8 mouse cellular contexts compared by ENCODE assay signal in the genomic region with DNA sequence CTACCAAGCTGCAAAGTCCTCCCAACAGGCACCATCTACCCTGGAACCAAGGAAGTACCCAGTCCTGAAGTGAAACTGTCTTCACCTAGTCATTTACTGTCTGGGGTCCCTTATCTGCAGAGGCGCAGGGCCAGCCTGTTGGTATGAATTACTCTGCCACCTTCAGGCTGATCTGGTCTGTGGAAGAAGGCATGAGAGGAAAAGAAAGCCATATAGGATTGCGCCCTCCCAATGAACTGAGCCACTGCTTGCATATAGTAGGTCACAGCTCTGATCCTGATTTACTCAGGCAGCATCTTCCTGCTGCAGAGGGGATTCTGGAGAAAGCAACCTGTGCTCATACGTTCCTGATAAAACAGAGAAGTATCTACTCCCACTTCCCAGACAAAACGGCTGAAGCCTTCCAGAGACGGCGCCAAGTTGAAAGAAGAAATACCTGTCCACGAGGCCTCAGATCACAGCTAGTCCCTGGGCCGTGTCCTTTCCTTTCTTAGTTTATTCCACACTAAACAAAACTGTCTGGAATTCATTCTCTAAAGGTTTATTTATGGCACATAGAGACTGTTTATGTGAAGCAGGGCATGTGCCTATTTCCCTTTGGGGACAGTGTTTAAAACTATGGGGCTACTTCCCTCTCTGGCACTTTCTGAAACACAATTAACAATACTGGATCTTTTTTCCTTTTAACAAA.
DNase-seq lines count a peak whose midpoint lies in the region; ATAC-seq lines count a peak whose summit lies in the region.

No protein-coding gene starts in this region.

- DNase-seq in kidney, adult 11 months: no peak
- DNase-seq in c-Kit-positive CD71-positive TER-119-negative erythroid progenitor cells, embryonic 14.5 days (ENCODE audit: low read depth): peak; percentile 54
- DNase-seq in lung, postnatal 14 days: peak; percentile 32
- DNase-seq in thymus, postnatal 25 days: peak; percentile 60
- DNase-seq in layer of hippocampus, postnatal 25 days (ENCODE audit: extremely low spot score in 1 of 2, low spot score in 1 of 2): no peak

- H3K9ac ChIP-seq in kidney, embryonic 14.5 days (ENCODE audit: low read depth, low read length): no peak overlapping the region
- no peak overlapping the region for H3K9ac ChIP-seq in hindbrain, embryonic 12.5 days

- WGBS in kidney, embryonic 14.5 days: 41% methylated on average over 8 of the region's 8 CpGs
- WGBS in hindbrain, embryonic 12.5 days: 64% methylated on average over 8 of the region's 8 CpGs

- ATAC-seq in kidney, embryonic 14.5 days (ENCODE audit: low FRiP score, low TSS enrichment): peak; percentile 86
- ATAC-seq in hindbrain, embryonic 12.5 days (ENCODE audit: low FRiP score): peak; percentile 52; the same call in 1 of the 2 replicates
- no peak for ATAC-seq in monocyte, adult 5-6 weeks (replicated peaks; ENCODE audit: insufficient number of reproducible peaks, low FRiP score, low TSS enrichment, poor library complexity, severe bottlenecking)

- peaks cover 20% of the 10 kb centered on the region; the same call in 1 of the 2 replicates for H3K36me3 ChIP-seq in kidney, embryonic 14.5 days (ENCODE audit: control insufficient read depth, insufficient read depth, low read length)
- peaks cover 39% of the 10 kb centered on the region for H3K36me3 ChIP-seq in hindbrain, embryonic 12.5 days

- H3K27me3 ChIP-seq in kidney, embryonic 14.5 days (ENCODE audit: control insufficient read depth, insufficient read depth, low read length): no peaks in the 10 kb centered on the region
- no peaks in the 10 kb centered on the region for H3K27me3 ChIP-seq in hindbrain, embryonic 12.5 days

- peak overlapping the region; percentile 14; the same call in 1 of the 2 replicates for H3K27ac ChIP-seq in kidney, embryonic 14.5 days (ENCODE audit: low read depth, low read length)
- H3K27ac ChIP-seq in hindbrain, embryonic 12.5 days: peak overlapping the region; percentile 40; the same call in 1 of the 2 replicates

- no peak overlapping the region for H3K4me2 ChIP-seq in kidney, embryonic 14.5 days (replicated peaks; ENCODE audit: low read depth, low read length)
- H3K4me2 ChIP-seq in hindbrain, embryonic 12.5 days (replicated peaks): no peak overlapping the region

- no peaks in the 10 kb centered on the region for H3K9me3 ChIP-seq in kidney, embryonic 14.5 days (ENCODE audit: control insufficient read depth, low read length)
- H3K9me3 ChIP-seq in hindbrain, embryonic 12.5 days (replicated peaks): no peaks in the 10 kb centered on the region

- H3K4me1 ChIP-seq in kidney, embryonic 14.5 days (ENCODE audit: control insufficient read depth, insufficient read depth, low read length): peaks cover 25% of the 10 kb centered on the region
- H3K4me1 ChIP-seq in hindbrain, embryonic 12.5 days: peaks cover 13% of the 10 kb centered on the region; the same call in 1 of the 2 replicates

- no peak overlapping the region for H3K4me3 ChIP-seq in kidney, embryonic 14.5 days (ENCODE audit: low read length)
- no peak overlapping the region for H3K4me3 ChIP-seq in hindbrain, embryonic 12.5 days

Comparison
In these comparisons a context has a peak if more than half of its experiments do, and no peak if none do; other contexts are left out.
1. DNase-seq: peak in c-Kit-positive CD71-positive TER-119-negative erythroid progenitor cells, embryonic 14.5 days (single experiment), lung, postnatal 14 days (single experiment) and thymus, postnatal 25 days (single experiment); none in kidney, adult 11 months (single experiment) and layer of hippocampus, postnatal 25 days (0 of 2).